Mouse (Mus musculus): ENCODE measurements around the gene Svs4. TPM values are rescaled to one million over a fixed set of nuclear protein-coding genes. Genes with fewer than 3 reads are reported as not detected.

Svs4 gene
- polyA plus RNA-seq, 1 experiment from 2014 or later: not detected

Other genes starting within 250 kb of the Svs4 start
- gene Stk4, start 208.1 kb downstream of the Svs4 start, polyA plus RNA-seq (2015; fragmentation: Nextera tagmentation; extraction: Ambion mirVana): 14.0 and 14.2 TPM in 2 replicates
- 52.7 and 53.9 TPM in 2 replicates for gene Tomm34, start 207.3 kb downstream of the Svs4 start, polyA plus RNA-seq (2015; fragmentation: Nextera tagmentation; extraction: Ambion mirVana)
- gene Kcns1, start 107.3 kb downstream of the Svs4 start, polyA plus RNA-seq (2015; fragmentation: Nextera tagmentation; extraction: Ambion mirVana): 0.21 and 0.29 TPM in 2 replicates
- gene Wfdc5, start 95.7 kb downstream of the Svs4 start, polyA plus RNA-seq (2015; fragmentation: Nextera tagmentation; extraction: Ambion mirVana): not detected in 2 replicates
- gene Wfdc12, start 87.9 kb downstream of the Svs4 start, polyA plus RNA-seq (2015; fragmentation: Nextera tagmentation; extraction: Ambion mirVana): not detected in 2 replicates
- not detected in 2 replicates for gene Wfdc15a, start 78.3 kb downstream of the Svs4 start, polyA plus RNA-seq (2015; fragmentation: Nextera tagmentation; extraction: Ambion mirVana)
- 0.33 TPM in 1 of 2 replicates, not detected in the other for gene Wfdc15b, start 56.8 kb downstream of the Svs4 start, polyA plus RNA-seq (2015; fragmentation: Nextera tagmentation; extraction: Ambion mirVana)
- not detected in 2 replicates for gene Svs2, start 40.0 kb downstream of the Svs4 start, polyA plus RNA-seq (2015; fragmentation: Nextera tagmentation; extraction: Ambion mirVana)
- not detected in 2 replicates for gene Svs3b, start 21.8 kb downstream of the Svs4 start, polyA plus RNA-seq (2015; fragmentation: Nextera tagmentation; extraction: Ambion mirVana)
- not detected in 2 replicates for gene Svs3a, start 10.8 kb upstream of the Svs4 start, polyA plus RNA-seq (2015; fragmentation: Nextera tagmentation; extraction: Ambion mirVana)
- not detected in 2 replicates for gene Svs6, start 38.3 kb upstream of the Svs4 start, polyA plus RNA-seq (2015; fragmentation: Nextera tagmentation; extraction: Ambion mirVana)
- not detected in 2 replicates for gene Svs5, start 54.3 kb upstream of the Svs4 start, polyA plus RNA-seq (2015; fragmentation: Nextera tagmentation; extraction: Ambion mirVana)
- 0.90 and 1.8 TPM in 2 replicates for gene Slpi, start 110.6 kb upstream of the Svs4 start, polyA plus RNA-seq (2015; fragmentation: Nextera tagmentation; extraction: Ambion mirVana)
- 0.21 and 0.23 TPM in 2 replicates for gene Rbpjl, start 124.7 kb upstream of the Svs4 start, polyA plus RNA-seq (2015; fragmentation: Nextera tagmentation; extraction: Ambion mirVana)
- gene Matn4, start 126.7 kb upstream of the Svs4 start, polyA plus RNA-seq (2015; fragmentation: Nextera tagmentation; extraction: Ambion mirVana): 5.2 and 7.7 TPM in 2 replicates
- 36.6 and 46.5 TPM in 2 replicates for gene Sdc4, start 165.4 kb upstream of the Svs4 start, polyA plus RNA-seq (2015; fragmentation: Nextera tagmentation; extraction: Ambion mirVana)
- 37.2 and 43.0 TPM in 2 replicates for gene Sys1, start 178.5 kb upstream of the Svs4 start, polyA plus RNA-seq (2015; fragmentation: Nextera tagmentation; extraction: Ambion mirVana)
- 8.7 and 11.7 TPM in 2 replicates for gene Gm20458, start 182.5 kb upstream of the Svs4 start, polyA plus RNA-seq (2015; fragmentation: Nextera tagmentation; extraction: Ambion mirVana)
- gene Trp53tg5, start 195.3 kb upstream of the Svs4 start, polyA plus RNA-seq (2015; fragmentation: Nextera tagmentation; extraction: Ambion mirVana): not detected in 2 replicates
- gene Dbndd2, start 207.6 kb upstream of the Svs4 start, polyA plus RNA-seq (2015; fragmentation: Nextera tagmentation; extraction: Ambion mirVana): 8.9 and 17.9 TPM in 2 replicates
- 53.0 and 54.5 TPM in 2 replicates for gene Pigt, start 219.1 kb upstream of the Svs4 start, polyA plus RNA-seq (2015; fragmentation: Nextera tagmentation; extraction: Ambion mirVana)